Mouse (Mus musculus) olfactory bulb, adult 2 months (tissue): ENCODE data around the gene Ptov1.

Experiments used
- CTCF ChIP-seq: fragments of 200-500 bp; IDR thresholded peaks from 2 replicates; pipeline ENCODE4 v1.5.1; 2012; ENCODE audit warnings: low read depth, mild to moderate bottlenecking, low read length, moderate library complexity; ENCODE audit not compliant: insufficient read depth
- POLR2A ChIP-seq: fragments of 200-500 bp; IDR thresholded peaks from 2 replicates; pipeline ENCODE4 v1.6.1; 2012; ENCODE audit warnings: mild to moderate bottlenecking, low read depth, low read length, moderate library complexity; ENCODE audit not compliant: insufficient read depth

DNA sequence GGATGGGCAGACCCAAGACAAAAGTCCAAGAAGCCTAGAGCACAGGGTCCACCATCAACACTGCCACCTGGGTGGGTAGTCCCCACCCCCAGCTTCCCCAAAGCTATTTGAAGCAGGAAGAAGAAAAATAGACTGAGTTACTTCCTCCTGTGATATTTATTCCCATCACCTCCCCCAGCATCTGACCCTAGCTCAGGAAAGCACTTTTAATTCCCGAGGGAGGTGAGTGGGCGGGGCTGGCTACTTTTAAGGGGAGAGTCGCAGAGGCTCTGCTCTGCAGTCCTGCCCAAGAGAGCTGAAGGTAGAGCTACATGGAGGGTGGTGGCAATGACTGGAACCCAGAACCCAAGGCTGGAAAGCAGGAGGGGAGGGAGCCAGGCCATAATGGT is 33.6 kb downstream of the Ptov1 start:
- TF ChIP-seq POLR2A (no peak), CTCF (no peak)
